Mouse (Mus musculus) heart, embryonic 13.5 days (tissue): ENCODE data around the gene Schip1. TPM values are rescaled to one million over a fixed set of nuclear protein-coding genes. Genes with fewer than 3 reads are reported as not detected.

Experiments used
- ATAC-seq: fragments of 200-750 bp; cut with Nextera tagmentation; 2 replicates; pipeline ENCODE4 v1.8.0; 2017; ENCODE audit warnings: moderate TSS enrichment; ENCODE audit not compliant: insufficient number of reproducible peaks, low FRiP score, low TSS enrichment; ENCODE audit errors: extremely low read depth
- H3K27ac ChIP-seq: fragments of 300-500 bp; sonication (generic); replicated peaks from 2 replicates; pipeline ENCODE4 v1.5.1; 2015; ENCODE audit warnings: moderate library complexity, mild to moderate bottlenecking, inconsistent platforms
- H3K27me3 ChIP-seq: fragments of 300-500 bp; sonication (generic); replicated peaks from 2 replicates; pipeline ENCODE4 v1.6.1; 2015; ENCODE audit warnings: mild to moderate bottlenecking, inconsistent platforms
- H3K36me3 ChIP-seq: fragments of 300-500 bp; sonication (generic); 2 replicates; pipeline ENCODE4 v1.6.1; 2015; ENCODE audit warnings: mild to moderate bottlenecking, inconsistent platforms
- H3K4me1 ChIP-seq: fragments of 300-500 bp; sonication (generic); 2 replicates; pipeline ENCODE4 v1.6.1; 2015; ENCODE audit warnings: inconsistent platforms
- H3K4me2 ChIP-seq: fragments of 300-500 bp; sonication (generic); 2 replicates; pipeline ENCODE4 v1.6.1; 2015; ENCODE audit warnings: inconsistent platforms, mild to moderate bottlenecking, moderate library complexity
- H3K4me3 ChIP-seq: fragments of 300-500 bp; sonication (generic); 2 replicates; pipeline ENCODE4 v1.5.1; 2015; ENCODE audit warnings: moderate library complexity, mild to moderate bottlenecking, inconsistent platforms
- H3K9ac ChIP-seq: fragments of 300-500 bp; sonication (generic); 2 replicates; pipeline ENCODE4 v1.6.1; 2015; ENCODE audit warnings: inconsistent platforms, mild to moderate bottlenecking, moderate library complexity
- H3K9me3 ChIP-seq: fragments of 300-500 bp; sonication (generic); 2 replicates; pipeline ENCODE4 v1.6.1; 2016; ENCODE audit warnings: inconsistent platforms
- WGBS: fragments of 180-500 bp; shearing (Covaris S2); methylation state at CpG from one replicate; pipeline ENCODE4 v1.1.7; 2015; ENCODE audit warnings: mixed read lengths; 5-methylcytosine and 5-hydroxymethylcytosine counted together
- polyA plus RNA-seq: library from polyadenylated mRNA; unstranded; fragments of >200 nt; fragmentation: Nextera tagmentation; extraction: Ambion mirVana; gene quantifications from 2 replicates; pipeline ENCODE4 v1.2.1, GENCODE M21; 2015

Schip1 gene
- polyA plus RNA-seq, 1 experiment from 2014 or later: 52.4 TPM

DNA sequence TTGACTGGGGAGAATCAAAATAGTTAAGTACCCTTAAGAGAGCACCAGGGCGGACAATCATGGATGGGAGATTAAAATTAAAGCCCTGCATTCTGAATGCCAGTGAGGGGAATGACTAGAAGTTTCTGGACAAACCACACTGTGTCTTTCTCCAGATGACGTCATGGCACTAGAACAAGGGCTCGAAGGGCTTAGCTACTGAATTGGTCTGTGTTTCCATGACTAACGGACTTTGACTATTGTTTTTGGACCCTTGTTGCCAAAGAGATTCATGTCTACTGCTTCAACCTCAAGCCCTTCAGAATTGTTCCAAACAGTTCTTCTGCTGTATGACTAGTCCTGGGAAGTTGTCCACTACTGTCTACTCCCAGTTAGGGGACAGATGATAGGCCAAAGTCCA, 467.3 kb downstream of the Schip1 start:
- H3K9ac ChIP-seq: no peak overlapping the region
- H3K27ac ChIP-seq: no peak overlapping the region
- H3K9me3 ChIP-seq: no peaks in the 10 kb centered on the region; the same call in 1 of the 2 replicates
- peaks cover 56% of the 10 kb centered on the region for H3K4me1 ChIP-seq
- no peaks in the 10 kb centered on the region for H3K27me3 ChIP-seq
- WGBS: 83% methylated on average over 4 of the region's 4 CpGs
- no peak for ATAC-seq
- peaks cover 6% of the 10 kb centered on the region; the same call in 1 of the 2 replicates for H3K36me3 ChIP-seq
- H3K4me3 ChIP-seq: no peak overlapping the region
- H3K4me2 ChIP-seq: no peak overlapping the region

GRCm38 (mm10) chr3:68534571-68535051, 470.0 kb downstream of the Schip1 start:
- Histone ChIP-seq H3K36me3 (peaks cover 6% of the 10 kb centered on the region; the same call in 1 of the 2 replicates), H3K4me2 (peak overlapping the region; percentile 38), H3K9ac (peak overlapping the region; percentile 48), H3K4me3 (no peak overlapping the region), H3K27ac (peak overlapping the region; percentile 92), H3K4me1 (peaks cover 47% of the 10 kb centered on the region), H3K27me3 (no peaks in the 10 kb centered on the region), H3K9me3 (no peaks in the 10 kb centered on the region; the same call in 1 of the 2 replicates)
- ATAC-seq: peak; percentile 54; the same call in 1 of the 2 replicates
- 10% methylated on average over 6 of the region's 7 CpGs for WGBS

GRCm38 (mm10) chr3:68535160-68535728, 470.6 kb downstream of the Schip1 start:
- Histone ChIP-seq H3K27ac (peak overlapping the region; percentile 92), H3K4me1 (peaks cover 54% of the 10 kb centered on the region), H3K9me3 (no peaks in the 10 kb centered on the region; the same call in 1 of the 2 replicates), H3K4me2 (peak overlapping the region; percentile 38; the same call in 1 of the 2 replicates), H3K36me3 (peaks cover 6% of the 10 kb centered on the region; the same call in 1 of the 2 replicates), H3K4me3 (no peak overlapping the region), H3K9ac (peak overlapping the region; percentile 48), H3K27me3 (no peaks in the 10 kb centered on the region)
- ATAC-seq: no peak
- 60% methylated on average over 7 of the region's 7 CpGs for WGBS

DNA sequence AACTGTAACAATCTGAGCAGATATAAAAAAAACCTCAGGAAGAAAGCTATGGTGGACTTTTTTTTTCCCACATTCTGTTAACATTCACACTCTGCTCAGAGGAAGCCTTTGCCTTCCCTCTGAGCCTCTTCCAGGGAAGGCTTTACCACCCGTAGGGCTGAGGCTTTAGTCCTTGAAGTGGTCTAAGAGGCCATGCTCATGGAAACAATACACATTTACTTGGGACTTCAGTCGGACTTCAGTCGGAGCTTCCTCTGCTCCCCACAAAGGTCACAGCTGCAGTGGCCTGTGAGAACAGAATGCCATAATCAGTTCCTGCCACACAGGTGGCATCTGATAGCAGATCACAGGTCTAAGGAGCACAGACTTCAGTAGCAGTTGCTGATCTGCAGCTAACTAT, 471.5 kb downstream of the Schip1 start:
- 49% methylated on average over 3 of the region's 3 CpGs for WGBS
- Histone ChIP-seq H3K27me3 (no peaks in the 10 kb centered on the region), H3K36me3 (peaks cover 6% of the 10 kb centered on the region; the same call in 1 of the 2 replicates), H3K4me3 (no peak overlapping the region), H3K27ac (peak overlapping the region; percentile 92; the same call in 1 of the 2 replicates), H3K9me3 (no peaks in the 10 kb centered on the region; the same call in 1 of the 2 replicates), H3K4me2 (no peak overlapping the region), H3K4me1 (peaks cover 53% of the 10 kb centered on the region), H3K9ac (no peak overlapping the region)
- ATAC-seq: no peak

DNA sequence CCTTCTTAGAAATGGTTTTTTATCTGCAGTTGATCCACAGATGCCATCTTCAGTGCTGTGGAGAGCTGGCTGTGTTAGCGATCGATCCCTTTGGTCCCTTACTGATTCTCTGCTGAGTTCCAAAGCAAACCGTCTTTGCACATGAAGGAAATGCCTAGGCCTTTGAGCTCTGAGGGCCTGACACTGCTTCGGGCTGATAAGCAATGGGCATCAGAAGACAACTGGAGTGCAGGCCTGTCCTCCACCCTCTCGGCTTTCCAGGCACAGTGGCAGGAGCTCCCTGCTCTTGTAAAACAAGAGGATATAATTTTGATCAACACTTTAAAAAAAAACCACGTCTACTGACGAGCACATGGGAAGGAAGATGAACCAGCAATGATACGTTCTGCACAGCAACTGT, 477.1 kb downstream of the Schip1 start:
- no peak overlapping the region for H3K4me3 ChIP-seq

DNA sequence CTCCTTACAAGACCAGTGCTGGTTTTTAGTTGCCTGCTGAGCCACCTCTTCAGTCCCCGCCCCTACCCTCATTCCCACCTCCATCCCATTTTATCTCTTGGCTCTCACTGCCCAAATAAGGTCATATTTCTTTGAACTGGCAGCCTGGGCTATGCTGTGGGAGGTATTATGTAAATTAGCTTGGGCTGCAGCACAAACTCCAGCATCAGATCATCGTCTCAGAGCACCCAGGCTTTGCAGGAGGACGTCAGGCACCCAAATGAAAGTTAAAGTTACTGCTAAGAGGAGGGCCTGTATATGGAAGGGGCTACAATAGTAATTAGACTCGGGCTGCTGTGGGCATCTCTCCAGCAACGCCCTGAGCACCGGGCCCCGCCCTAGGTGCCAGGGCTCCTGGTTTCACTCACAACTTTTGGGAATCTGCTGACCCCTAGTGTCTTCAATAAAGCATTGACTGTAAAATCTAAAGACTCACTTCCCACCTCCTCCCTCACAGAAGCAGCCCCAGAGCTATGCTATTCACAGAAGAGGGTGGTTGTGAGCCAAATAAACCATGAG, 478.4 kb downstream of the Schip1 start:
- Histone ChIP-seq H3K4me3 (peak overlapping the region; percentile 47), H3K4me1 (peaks cover 42% of the 10 kb centered on the region), H3K4me2 (peak overlapping the region; percentile 68), H3K36me3 (no peaks in the 10 kb centered on the region; the same call in 1 of the 2 replicates), H3K9ac (peak overlapping the region; percentile 69), H3K27ac (no peak overlapping the region), H3K9me3 (no peaks in the 10 kb centered on the region), H3K27me3 (no peaks in the 10 kb centered on the region)
- 4% methylated on average over 7 of the region's 7 CpGs for WGBS
- ATAC-seq: peak; percentile 63

More for the DNA sequence above, 477.1 kb downstream of the Schip1 start:
- Histone ChIP-seq H3K9me3 (no peaks in the 10 kb centered on the region; the same call in 1 of the 2 replicates), H3K4me1 (peaks cover 42% of the 10 kb centered on the region), H3K36me3 (peaks cover under 1% of the 10 kb centered on the region; the same call in 1 of the 2 replicates), H3K9ac (no peak overlapping the region), H3K27me3 (no peaks in the 10 kb centered on the region), H3K27ac (no peak overlapping the region), H3K4me2 (no peak overlapping the region)
- WGBS: 64% methylated on average over 8 of the region's 8 CpGs
- no peak for ATAC-seq

- no peak overlapping the region for H3K9ac ChIP-seq
- no peaks in the 10 kb centered on the region for H3K27me3 ChIP-seq
- ATAC-seq: no peak
- no peaks in the 10 kb centered on the region; the same call in 1 of the 2 replicates for H3K36me3 ChIP-seq
- H3K4me2 ChIP-seq: no peak overlapping the region
- H3K27ac ChIP-seq: no peak overlapping the region
- H3K4me1 ChIP-seq: peaks cover 40% of the 10 kb centered on the region
- H3K4me3 ChIP-seq: no peak overlapping the region
- 60% methylated on average over 7 of the region's 7 CpGs for WGBS
- no peaks in the 10 kb centered on the region for H3K9me3 ChIP-seq
Observed at GRCm38 (mm10) chr3:68544811-68545210, 480.2 kb downstream of the Schip1 start.

DNA sequence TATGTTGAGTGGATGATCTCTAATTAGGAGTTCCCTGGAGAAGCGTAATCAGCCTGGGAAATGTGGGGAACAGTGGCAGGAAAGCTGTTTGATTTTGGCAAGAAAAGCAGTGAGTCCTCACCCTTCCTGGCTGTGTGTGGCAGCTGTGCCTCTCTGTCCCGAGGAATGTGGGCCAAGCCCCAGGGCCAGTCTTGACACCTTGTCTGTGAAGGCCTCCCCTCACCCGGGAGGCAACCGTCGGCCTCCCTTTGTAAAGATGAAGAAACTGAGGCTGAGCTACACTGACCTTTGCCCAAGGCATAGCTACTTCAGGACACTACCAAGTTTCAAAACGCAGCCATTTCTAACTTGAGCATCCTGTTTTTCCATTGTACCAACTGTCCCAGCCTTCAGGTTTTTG, 481.3 kb downstream of the Schip1 start:
- WGBS: 57% methylated on average over 6 of the region's 6 CpGs
- H3K27ac ChIP-seq: no peak overlapping the region

DNA sequence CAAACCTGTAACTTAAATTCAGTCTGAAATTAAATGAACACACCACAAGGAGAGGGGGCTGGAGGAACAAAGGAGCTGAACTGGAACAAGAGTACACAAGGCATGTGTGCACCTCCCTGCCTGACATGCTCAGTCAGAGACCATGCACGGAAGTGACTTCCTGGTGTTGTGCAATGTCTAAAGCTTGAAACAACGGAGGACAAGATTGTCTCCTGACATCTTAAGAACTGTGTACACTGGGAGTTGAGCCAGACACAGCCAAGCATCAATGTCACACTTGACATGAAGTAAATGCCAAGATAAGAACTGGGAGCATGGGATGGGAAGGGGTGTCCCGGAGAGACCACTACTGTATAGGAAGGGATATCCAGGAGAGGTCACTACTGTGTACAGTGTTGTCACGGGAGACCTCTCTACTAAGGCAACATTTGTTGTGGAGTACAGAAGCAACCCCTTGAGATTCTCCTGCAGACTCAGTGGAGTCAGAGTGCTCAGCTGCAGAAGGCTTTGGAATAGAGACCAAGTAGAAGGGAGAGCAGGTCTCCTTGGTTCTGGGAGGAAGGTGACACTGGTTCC, 490.6 kb downstream of the Schip1 start:
- no peak for ATAC-seq
- H3K27ac ChIP-seq: peak overlapping the region; percentile 20; the same call in 1 of the 2 replicates

More for the DNA sequence above, 481.3 kb downstream of the Schip1 start:
- Histone ChIP-seq H3K27me3 (no peaks in the 10 kb centered on the region), H3K36me3 (no peaks in the 10 kb centered on the region; the same call in 1 of the 2 replicates), H3K4me1 (peaks cover 42% of the 10 kb centered on the region), H3K9me3 (no peaks in the 10 kb centered on the region), H3K4me3 (no peak overlapping the region), H3K4me2 (no peak overlapping the region), H3K9ac (0 out of 2 replicates have a peak overlapping the region, but pooled peaks have one; percentile 19)
- ATAC-seq: no peak

GRCm38 (mm10) chr3:68556891-68557290, 492.3 kb downstream of the Schip1 start:
- H3K4me2 ChIP-seq: no peak overlapping the region
- no peaks in the 10 kb centered on the region for H3K9me3 ChIP-seq
- no peak for ATAC-seq
- H3K27me3 ChIP-seq: no peaks in the 10 kb centered on the region
- 74% methylated on average over 9 of the region's 9 CpGs for WGBS
- H3K9ac ChIP-seq: no peak overlapping the region
- H3K27ac ChIP-seq: no peak overlapping the region
- H3K4me1 ChIP-seq: peaks cover 61% of the 10 kb centered on the region
- peaks cover 6% of the 10 kb centered on the region; the same call in 1 of the 2 replicates for H3K36me3 ChIP-seq
- no peak overlapping the region for H3K4me3 ChIP-seq

More for the DNA sequence above, 490.6 kb downstream of the Schip1 start:
- Histone ChIP-seq H3K9me3 (no peaks in the 10 kb centered on the region), H3K36me3 (peaks cover 6% of the 10 kb centered on the region; the same call in 1 of the 2 replicates), H3K4me3 (no peak overlapping the region), H3K9ac (no peak overlapping the region), H3K27me3 (no peaks in the 10 kb centered on the region), H3K4me2 (no peak overlapping the region), H3K4me1 (peaks cover 59% of the 10 kb centered on the region)
- 17% methylated on average over 4 of the region's 4 CpGs for WGBS

- Histone ChIP-seq H3K9me3 (no peaks in the 10 kb centered on the region), H3K9ac (no peak overlapping the region), H3K4me1 (peaks cover 59% of the 10 kb centered on the region), H3K4me3 (no peak overlapping the region), H3K36me3 (peaks cover 6% of the 10 kb centered on the region; the same call in 1 of the 2 replicates), H3K27me3 (no peaks in the 10 kb centered on the region), H3K4me2 (no peak overlapping the region), H3K27ac (no peak overlapping the region)
- 38% methylated on average over 6 of the region's 6 CpGs for WGBS
- ATAC-seq: no peak
Observed at GRCm38 (mm10) chr3:68558744-68559143, 494.1 kb downstream of the Schip1 start.
